Comparison of ENCODE assay signal across 8 mouse cellular contexts in genomic region chr3:153912546-153913509, GRCm38 (mm10). TPM values are rescaled to one million over a fixed set of nuclear protein-coding genes. Genes with fewer than 3 reads are reported as not detected.
DNase-seq lines count a peak whose midpoint lies in the region; ATAC-seq lines count a peak whose summit lies in the region.

TSS of gene Rabggtb (minus strand) at chr3:153913009.

- under 1% methylated on average over 65 of the region's 65 CpGs for WGBS in hindbrain, embryonic 12.5 days

- peaks cover 38% of the 10 kb centered on the region for H3K4me1 ChIP-seq in hindbrain, embryonic 12.5 days

- peak; percentile 97 for ATAC-seq in hindbrain, embryonic 12.5 days (ENCODE audit: low FRiP score)

- H3K4me2 ChIP-seq in hindbrain, embryonic 12.5 days (replicated peaks), result peak within 1 kb of the TSS; percentile 89

- peak within 1 kb of the TSS; percentile 91 for H3K4me3 ChIP-seq in hindbrain, embryonic 12.5 days

- no peaks in the 10 kb centered on the region for H3K27me3 ChIP-seq in hindbrain, embryonic 12.5 days

- peak; percentile 94 for DNase-seq in MN1 (ENCODE audit: low spot score)
- peak; percentile 96 for DNase-seq in cerebellum, adult 9-11 months
- peak; percentile 90 to 94 for DNase-seq in frontal cortex, postnatal 10 days (ENCODE audit: low spot score in 2 of 2)
- peak; percentile 93 to 96 for DNase-seq in layer of hippocampus, postnatal 14 days (ENCODE audit: low spot score in 2 of 2)
- DNase-seq in lung, postnatal 14 days, result peak; percentile 95
- peak; percentile 93 for DNase-seq in retina, adult 2 months (ENCODE audit: low read depth, low spot score)
- peak; percentile 95 for DNase-seq in thymus, postnatal 36 days

- H3K36me3 ChIP-seq in hindbrain, embryonic 12.5 days, result peaks cover 34% of the 10 kb centered on the region

- peak within 1 kb of the TSS; percentile 90 for H3K9ac ChIP-seq in hindbrain, embryonic 12.5 days

- H3K27ac ChIP-seq in hindbrain, embryonic 12.5 days, result peak within 1 kb of the TSS; percentile 95

- H3K9me3 ChIP-seq in hindbrain, embryonic 12.5 days (replicated peaks), result no peaks in the 10 kb centered on the region

RNA-seq across cellular contexts. Expression of gene Rabggtb, which starts in this region (rescaled TPM):
- 36.5 and 37.4 TPM in 2 replicates for polyA plus RNA-seq in hindbrain, embryonic 12.5 days (2016; fragmentation: Nextera tagmentation; extraction: Ambion mirVana)
- total RNA-seq in layer of hippocampus, postnatal 14 days (2021), result 10 to 100 TPM; 70.4 to 72.7 TPM

Comparison
In these comparisons a context has a peak if more than half of its experiments do, and no peak if none do; other contexts are left out.
1. Peak in every context shown above with its lines: DNase-seq, ATAC-seq, H3K4me3 ChIP-seq and H3K27ac ChIP-seq.